Mouse (Mus musculus) hindbrain, embryonic 15.5 days (tissue): ENCODE data around the gene Ubxn7. TPM values are rescaled to one million over a fixed set of nuclear protein-coding genes. Genes with fewer than 3 reads are reported as not detected.

Source experiments
- ATAC-seq: fragments of 200-750 bp; cut with Nextera tagmentation; 2 replicates; pipeline ENCODE4 v1.8.0; 2017; ENCODE audit warnings: low read depth, moderate number of reproducible peaks, moderate TSS enrichment; ENCODE audit not compliant: low FRiP score
- H3K27ac ChIP-seq: fragments of 300-500 bp; sonication (generic); replicated peaks from 2 replicates; pipeline ENCODE4 v1.5.1; 2015; ENCODE audit warnings: mild to moderate bottlenecking, inconsistent platforms
- H3K27me3 ChIP-seq: fragments of 300-500 bp; sonication (generic); 2 replicates; pipeline ENCODE4 v1.6.1; 2015; ENCODE audit warnings: control low read depth, inconsistent platforms
- H3K36me3 ChIP-seq: fragments of 300-500 bp; sonication (generic); 2 replicates; pipeline ENCODE4 v1.6.1; 2015; ENCODE audit warnings: control low read depth, inconsistent platforms
- H3K4me1 ChIP-seq: fragments of 300-500 bp; sonication (generic); replicated peaks from 2 replicates; pipeline ENCODE4 v1.6.1; 2015; ENCODE audit warnings: control low read depth, inconsistent platforms
- H3K4me2 ChIP-seq: fragments of 300-500 bp; sonication (generic); 2 replicates; pipeline ENCODE4 v1.6.1; 2015; ENCODE audit warnings: moderate library complexity, mild to moderate bottlenecking, inconsistent platforms
- H3K4me3 ChIP-seq: fragments of 300-500 bp; sonication (generic); 2 replicates; pipeline ENCODE4 v1.5.1; 2015; ENCODE audit warnings: mild to moderate bottlenecking, inconsistent platforms
- H3K9ac ChIP-seq: fragments of 300-500 bp; sonication (generic); 2 replicates; pipeline ENCODE4 v1.6.1; 2015; ENCODE audit warnings: inconsistent platforms
- H3K9me3 ChIP-seq: fragments of 300-500 bp; sonication (generic); 2 replicates; pipeline ENCODE4 v1.6.1; 2016; ENCODE audit warnings: control low read depth, inconsistent platforms
- WGBS: fragments of 180-500 bp; shearing (Covaris S2); methylation state at CpG from one replicate; pipeline ENCODE4 v1.1.7; 2015; 5-methylcytosine and 5-hydroxymethylcytosine counted together
- polyA plus RNA-seq: library from polyadenylated mRNA; unstranded; fragments of >200 nt; fragmentation: Nextera tagmentation; extraction: Ambion mirVana; gene quantifications from 2 replicates; pipeline ENCODE4 v1.2.1, GENCODE M21; 2015

The Ubxn7 gene
- polyA plus RNA-seq, 1 experiment from 2014 or later: 19.1 TPM

GRCm38 (mm10) chr16:32332556-32333511, 777 bp downstream of the Ubxn7 start:
- peak overlapping the region; percentile 93 for H3K27ac ChIP-seq
- under 1% methylated on average over 49 of the region's 54 CpGs for WGBS
- H3K4me1 ChIP-seq: peaks cover 32% of the 10 kb centered on the region
- peak overlapping the region; percentile 72 for H3K4me3 ChIP-seq
- no peaks in the 10 kb centered on the region for H3K9me3 ChIP-seq
- no peaks in the 10 kb centered on the region for H3K36me3 ChIP-seq
- peak; percentile 80 for ATAC-seq
- H3K9ac ChIP-seq: peak overlapping the region; percentile 96
- H3K27me3 ChIP-seq: no peaks in the 10 kb centered on the region
- H3K4me2 ChIP-seq: peak overlapping the region; percentile 72

- Histone ChIP-seq H3K36me3 (no peaks in the 10 kb centered on the region), H3K27ac (no peak overlapping the region), H3K9me3 (no peaks in the 10 kb centered on the region), H3K4me1 (peaks cover 32% of the 10 kb centered on the region), H3K27me3 (no peaks in the 10 kb centered on the region), H3K9ac (no peak overlapping the region), H3K4me3 (no peak overlapping the region), H3K4me2 (no peak overlapping the region)
- WGBS: 97% methylated on average over 5 of the region's 5 CpGs
- no peak for ATAC-seq
Observed at GRCm38 (mm10) chr16:32335146-32335545, 3.1 kb downstream of the Ubxn7 start.

GRCm38 (mm10) chr16:32336026-32336780, 4.1 kb downstream of the Ubxn7 start:
- ATAC-seq: no peak
- Histone ChIP-seq H3K4me3 (no peak overlapping the region), H3K27ac (no peak overlapping the region), H3K9me3 (no peaks in the 10 kb centered on the region), H3K4me1 (peaks cover 28% of the 10 kb centered on the region), H3K36me3 (no peaks in the 10 kb centered on the region), H3K9ac (no peak overlapping the region), H3K27me3 (no peaks in the 10 kb centered on the region), H3K4me2 (no peak overlapping the region)
- WGBS: 79% methylated on average over 7 of the region's 7 CpGs

- no peaks in the 10 kb centered on the region for H3K27me3 ChIP-seq
- no peak overlapping the region for H3K4me2 ChIP-seq
- no peak for ATAC-seq
Observed at GRCm38 (mm10) chr16:32337001-32337400, 4.9 kb downstream of the Ubxn7 start.

GRCm38 (mm10) chr16:32340451-32340850, 8.4 kb downstream of the Ubxn7 start:
- H3K27me3 ChIP-seq: no peaks in the 10 kb centered on the region
- 92% methylated on average over 1 of the region's 1 CpGs for WGBS
- no peaks in the 10 kb centered on the region for H3K36me3 ChIP-seq
- peaks cover 7% of the 10 kb centered on the region for H3K4me1 ChIP-seq
- H3K9ac ChIP-seq: no peak overlapping the region
- H3K4me2 ChIP-seq: no peak overlapping the region
- no peak overlapping the region for H3K4me3 ChIP-seq
- no peak overlapping the region for H3K27ac ChIP-seq
- H3K9me3 ChIP-seq: no peaks in the 10 kb centered on the region
- no peak for ATAC-seq

More at GRCm38 (mm10) chr16:32337001-32337400, 4.9 kb downstream of the Ubxn7 start:
- Histone ChIP-seq H3K4me3 (no peak overlapping the region), H3K9me3 (no peaks in the 10 kb centered on the region), H3K9ac (no peak overlapping the region), H3K27ac (no peak overlapping the region), H3K4me1 (peaks cover 24% of the 10 kb centered on the region), H3K36me3 (no peaks in the 10 kb centered on the region)

- no peak overlapping the region for H3K4me2 ChIP-seq
- H3K4me1 ChIP-seq: no peaks in the 10 kb centered on the region
- ATAC-seq: no peak
- no peak overlapping the region for H3K4me3 ChIP-seq
- no peaks in the 10 kb centered on the region for H3K36me3 ChIP-seq
- no peak overlapping the region for H3K27ac ChIP-seq
- H3K27me3 ChIP-seq: no peaks in the 10 kb centered on the region
- H3K9me3 ChIP-seq: no peaks in the 10 kb centered on the region
- H3K9ac ChIP-seq: no peak overlapping the region
Observed at GRCm38 (mm10) chr16:32345521-32345920, 13.5 kb downstream of the Ubxn7 start.

GRCm38 (mm10) chr16:32350776-32351175, 18.7 kb downstream of the Ubxn7 start:
- H3K9me3 ChIP-seq: no peaks in the 10 kb centered on the region
- H3K4me1 ChIP-seq: no peaks in the 10 kb centered on the region
- H3K9ac ChIP-seq: no peak overlapping the region
- peaks cover 26% of the 10 kb centered on the region for H3K36me3 ChIP-seq
- no peak overlapping the region for H3K4me3 ChIP-seq
- H3K27me3 ChIP-seq: no peaks in the 10 kb centered on the region
- ATAC-seq: no peak
- no peak overlapping the region for H3K4me2 ChIP-seq
- no peak overlapping the region for H3K27ac ChIP-seq
- 94% methylated on average over 3 of the region's 3 CpGs for WGBS

- Histone ChIP-seq H3K27me3 (no peaks in the 10 kb centered on the region), H3K4me2 (no peak overlapping the region), H3K9me3 (no peaks in the 10 kb centered on the region), H3K9ac (no peak overlapping the region), H3K4me3 (no peak overlapping the region), H3K27ac (no peak overlapping the region), H3K4me1 (no peaks in the 10 kb centered on the region), H3K36me3 (peaks cover 26% of the 10 kb centered on the region)
- ATAC-seq: no peak
- 89% methylated on average over 2 of the region's 2 CpGs for WGBS
Observed at GRCm38 (mm10) chr16:32363530-32363929, 31.5 kb downstream of the Ubxn7 start.

GRCm38 (mm10) chr16:32371351-32371750, 39.3 kb downstream of the Ubxn7 start:
- H3K27ac ChIP-seq: no peak overlapping the region
- 92% methylated on average over 4 of the region's 4 CpGs for WGBS
- H3K4me3 ChIP-seq: no peak overlapping the region
- ATAC-seq: no peak
- H3K36me3 ChIP-seq: peaks cover 59% of the 10 kb centered on the region
- H3K4me2 ChIP-seq: no peak overlapping the region
- H3K27me3 ChIP-seq: no peaks in the 10 kb centered on the region
- no peak overlapping the region for H3K9ac ChIP-seq
- no peaks in the 10 kb centered on the region for H3K9me3 ChIP-seq
- no peaks in the 10 kb centered on the region for H3K4me1 ChIP-seq

- Histone ChIP-seq H3K4me3 (no peak overlapping the region), H3K36me3 (peaks cover 78% of the 10 kb centered on the region), H3K27ac (no peak overlapping the region), H3K4me2 (no peak overlapping the region), H3K9ac (no peak overlapping the region), H3K27me3 (no peaks in the 10 kb centered on the region), H3K4me1 (no peaks in the 10 kb centered on the region), H3K9me3 (no peaks in the 10 kb centered on the region)
- ATAC-seq: no peak
- 99% methylated on average over 2 of the region's 2 CpGs for WGBS
Observed at GRCm38 (mm10) chr16:32379575-32379974, 47.5 kb downstream of the Ubxn7 start.

GRCm38 (mm10) chr16:32382901-32383300, 50.8 kb downstream of the Ubxn7 start:
- Histone ChIP-seq H3K9me3 (no peaks in the 10 kb centered on the region), H3K36me3 (peaks cover 77% of the 10 kb centered on the region), H3K4me3 (no peak overlapping the region), H3K4me2 (no peak overlapping the region), H3K27ac (no peak overlapping the region), H3K9ac (no peak overlapping the region), H3K4me1 (no peaks in the 10 kb centered on the region), H3K27me3 (no peaks in the 10 kb centered on the region)
- no peak for ATAC-seq

- Histone ChIP-seq H3K4me2 (no peak overlapping the region), H3K27ac (no peak overlapping the region), H3K27me3 (no peaks in the 10 kb centered on the region), H3K4me1 (no peaks in the 10 kb centered on the region), H3K36me3 (peaks cover 58% of the 10 kb centered on the region), H3K4me3 (no peak overlapping the region), H3K9me3 (no peaks in the 10 kb centered on the region), H3K9ac (no peak overlapping the region)
- WGBS: 98% methylated on average over 2 of the region's 2 CpGs
- no peak for ATAC-seq
Observed at GRCm38 (mm10) chr16:32384885-32385284, 52.8 kb downstream of the Ubxn7 start.
